Mouse (Mus musculus) bone marrow macrophage, adult 2 months (primary cell): ENCODE measurements around the gene Cwc15.

ENCODE experiments used
- CTCF ChIP-seq: IDR thresholded peaks from 2 replicates; pipeline ENCODE4 v1.5.1; 2012; ENCODE audit warnings: low read depth, mild to moderate bottlenecking, low read length, moderate library complexity
- POLR2A ChIP-seq: IDR thresholded peaks from 2 replicates; pipeline ENCODE4 v1.6.1; 2012; ENCODE audit warnings: mild to moderate bottlenecking, low read depth, low read length, borderline replicate concordance

DNA sequence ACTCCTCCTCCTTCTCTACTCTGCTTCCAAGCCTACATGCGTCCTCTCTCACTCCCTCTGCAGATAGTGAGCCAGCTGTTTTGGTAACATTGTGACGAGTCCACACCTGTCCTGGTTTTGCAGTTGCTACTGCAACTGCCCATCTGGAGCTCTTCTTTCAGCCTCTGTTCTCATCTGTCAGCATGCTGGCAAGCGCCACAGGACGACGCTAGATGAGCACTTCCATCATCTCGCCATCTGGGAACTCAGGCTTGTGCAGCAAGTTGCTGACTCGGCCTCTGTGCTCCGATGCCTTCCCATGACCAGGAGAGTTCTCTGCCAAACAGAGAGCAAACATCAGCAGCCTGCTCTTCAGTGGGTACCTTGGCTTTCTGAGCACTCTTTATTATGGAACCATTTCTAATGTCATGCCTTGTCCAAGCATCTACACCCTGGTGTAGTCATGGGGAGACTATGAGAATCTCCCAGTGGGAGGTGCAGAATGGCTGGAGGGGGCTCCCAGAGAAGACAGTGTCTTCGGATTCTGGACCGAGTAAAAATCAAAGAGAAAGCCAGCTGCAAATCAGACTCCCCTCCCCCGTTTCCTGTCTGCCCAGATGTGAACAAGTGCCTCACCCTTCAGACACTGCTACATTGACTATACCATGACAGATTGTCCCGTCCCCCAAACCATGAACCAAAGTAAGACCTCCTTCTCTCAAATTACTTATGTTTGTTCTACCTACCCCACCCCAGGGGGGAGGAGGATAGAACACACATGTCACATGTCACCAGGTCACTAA, 47.4 kb downstream of the Cwc15 start:
- TF ChIP-seq POLR2A (no peak), CTCF (no peak)
